Mouse (Mus musculus) megakaryocyte, adult 5-6 weeks (primary cell): Measurements from ENCODE around the gene Nuak2. TPM values are rescaled to one million over a fixed set of nuclear protein-coding genes. Genes with fewer than 3 reads are reported as not detected.

Experiments
- ATAC-seq: 2 replicates; pipeline ENCODE4 v1.8.0; 2016; ENCODE audit warnings: mild to moderate bottlenecking, inconsistent platforms; ENCODE audit not compliant: poor library complexity, severe bottlenecking
- total RNA-seq, 2 experiments: library from RNA; stranded (forward) in 1 of 2; stranded (reverse) in 1 of 2; fragments of 153-499, 151-499 nt in 1 of 2; fragments of 221-1000, 200-1000 nt in 1 of 2; gene quantifications; 2 replicates each; pipeline versions ENCODE4 v1.2.3 to v1.2.4; 2015 to 2017

Gene Nuak2
- total RNA-seq, 2 experiments from 2014 or later, result 14.3 to 23.9 TPM

GRCm38 (mm10) chr1:132298425-132298800, 17.5 kb upstream of the Nuak2 start, which contains the start of gene Klhdc8a:
TSS of gene Klhdc8a (plus strand) at chr1:132298626.
- ATAC-seq, result no peak

GRCm38 (mm10) chr1:132298801-132299464, 17.0 kb upstream of the Nuak2 start:
- no peak for ATAC-seq

GRCm38 (mm10) chr1:132299744-132300143, 16.2 kb upstream of the Nuak2 start:
- ATAC-seq, result no peak

- ATAC-seq, result no peak
Observed at GRCm38 (mm10) chr1:132301242-132301641, 14.7 kb upstream of the Nuak2 start.

- ATAC-seq, result no peak
Observed at GRCm38 (mm10) chr1:132302341-132302866, 13.5 kb upstream of the Nuak2 start.

GRCm38 (mm10) chr1:132304618-132305214, 11.2 kb upstream of the Nuak2 start:
- no peak for ATAC-seq

- ATAC-seq, result peak; percentile 70
Observed at GRCm38 (mm10) chr1:132306160-132306559, 9.8 kb upstream of the Nuak2 start.

GRCm38 (mm10) chr1:132306808-132307207, 9.1 kb upstream of the Nuak2 start:
- no peak for ATAC-seq

- no peak for ATAC-seq
Observed at GRCm38 (mm10) chr1:132307962-132308361, 8.0 kb upstream of the Nuak2 start.

- no peak for ATAC-seq
Observed at GRCm38 (mm10) chr1:132308674-132309073, 7.3 kb upstream of the Nuak2 start.

GRCm38 (mm10) chr1:132310754-132311153, 5.2 kb upstream of the Nuak2 start:
- no peak for ATAC-seq

- peak; percentile 57 for ATAC-seq
Observed at GRCm38 (mm10) chr1:132311174-132311859, 4.6 kb upstream of the Nuak2 start.

GRCm38 (mm10) chr1:132312043-132312442, 3.9 kb upstream of the Nuak2 start:
- no peak for ATAC-seq

GRCm38 (mm10) chr1:132312703-132313102, 3.2 kb upstream of the Nuak2 start:
- ATAC-seq, result peak; percentile 34

GRCm38 (mm10) chr1:132316625-132316994, 684 bp downstream of the Nuak2 start:
- ATAC-seq, result peak; percentile 10; the same call in 1 of the 2 replicates

GRCm38 (mm10) chr1:132317413-132317812, 1.5 kb downstream of the Nuak2 start:
- ATAC-seq, result peak; percentile 20; the same call in 1 of the 2 replicates

- peak; percentile 44 for ATAC-seq
Observed at GRCm38 (mm10) chr1:132317894-132318863, 2.3 kb downstream of the Nuak2 start.

GRCm38 (mm10) chr1:132319242-132319641, 3.3 kb downstream of the Nuak2 start:
- 0 out of 2 replicates have a peak, but pooled peaks have one; percentile 11 for ATAC-seq

GRCm38 (mm10) chr1:132321821-132322580, 6.1 kb downstream of the Nuak2 start:
- ATAC-seq, result no peak
